In genomic region chr2:152830021-152830921, GRCm38 (mm10) we compare ENCODE assay signal across 8 mouse cellular contexts. TPM values are rescaled to one million over a fixed set of nuclear protein-coding genes. Genes with fewer than 3 reads are reported as not detected.
DNase-seq lines count a peak whose midpoint lies in the region; ATAC-seq lines count a peak whose summit lies in the region.

No protein-coding gene starts in this region.

- no peaks in the 10 kb centered on the region for H3K9me3 ChIP-seq in hindbrain, embryonic 11.5 days (ENCODE audit: control insufficient read depth, low read length)

- no peaks in the 10 kb centered on the region for H3K27me3 ChIP-seq in hindbrain, embryonic 11.5 days (ENCODE audit: control insufficient read depth, insufficient read depth, low read length)

- 3% methylated on average over 31 of the region's 31 CpGs for WGBS in hindbrain, embryonic 11.5 days

- H3K9ac ChIP-seq in hindbrain, embryonic 11.5 days (ENCODE audit: low read depth, low read length), result peak overlapping the region; percentile 96

- peak overlapping the region; percentile 69 for H3K4me2 ChIP-seq in hindbrain, embryonic 11.5 days (replicated peaks; ENCODE audit: low read depth, low read length)

- peak; percentile 81 for ATAC-seq in hindbrain, embryonic 11.5 days (ENCODE audit: low FRiP score)

- H3K4me3 ChIP-seq in hindbrain, embryonic 11.5 days (ENCODE audit: low read depth, low read length), result peak overlapping the region; percentile 71

- peaks cover 7% of the 10 kb centered on the region for H3K4me1 ChIP-seq in hindbrain, embryonic 11.5 days (replicated peaks; ENCODE audit: control insufficient read depth, insufficient read depth, low read length)

- H3K27ac ChIP-seq in hindbrain, embryonic 11.5 days (ENCODE audit: low read depth, low read length), result peak overlapping the region; percentile 96

- peak; percentile 96 for DNase-seq in NIH3T3 (ENCODE audit: low read depth)
- DNase-seq in cerebellum, adult 9-11 months, result peak; percentile 90
- DNase-seq in frontal cortex, adult 2 months (ENCODE audit: extremely low spot score in 1 of 2, low spot score in 1 of 2), result peak; percentile 78 to 92
- peak; percentile 83 for DNase-seq in hindbrain, embryonic 11.5 days (ENCODE audit: low spot score)
- peak; percentile 86 to 90 for DNase-seq in layer of hippocampus, postnatal 10 days (ENCODE audit: low spot score in 2 of 2)
- peak; percentile 98 for DNase-seq in lung, postnatal 10 days
- peak; percentile 90 for DNase-seq in ovary, postnatal 14 days (ENCODE audit: low spot score)
- peak; percentile 89 to 91 for DNase-seq in thymus, postnatal 10 days (ENCODE audit: low spot score in 2 of 2)

- H3K36me3 ChIP-seq in hindbrain, embryonic 11.5 days (ENCODE audit: control insufficient read depth, insufficient read depth, low read length), result no peaks in the 10 kb centered on the region

RNA-seq across cellular contexts. Expression of gene Bcl2l1, which starts 1.3 kb away (rescaled TPM):
- polyA plus RNA-seq in frontal cortex, adult 2 months (2012; rRNA removed), result 91.7 and 91.8 TPM in 2 replicates
- polyA plus RNA-seq in hindbrain, embryonic 11.5 days (2014; fragmentation: Nextera tagmentation; extraction: Ambion mirVana), result 129 and 134 TPM in 2 replicates
- 100 to 1,000 TPM; 109 to 117 TPM for total RNA-seq in layer of hippocampus, postnatal 10 days (2021)

RNA-seq across cellular contexts. Expression of gene Tpx2, which starts 17.5 kb away (rescaled TPM):
- polyA plus RNA-seq in frontal cortex, adult 2 months (2012; rRNA removed), result 1.6 and 1.7 TPM in 2 replicates
- 139 and 140 TPM in 2 replicates for polyA plus RNA-seq in hindbrain, embryonic 11.5 days (2014; fragmentation: Nextera tagmentation; extraction: Ambion mirVana)
- 1 to 10 TPM; 5.9 to 6.6 TPM for total RNA-seq in layer of hippocampus, postnatal 10 days (2021)

Comparison
In these comparisons a context has a peak if more than half of its experiments do, and no peak if none do; other contexts are left out.
1. Peak in every context shown above with its lines: DNase-seq, ATAC-seq, H3K4me3 ChIP-seq and H3K27ac ChIP-seq.
2. RNA of gene Tpx2, which starts 17.5 kb away (polyA plus RNA-seq): 139 to 140 TPM in hindbrain, embryonic 11.5 days; 1.6 to 1.7 TPM in frontal cortex, adult 2 months; every median in the first group is over 10 times any median in the second.